Mouse (Mus musculus): Measurements from ENCODE around the gene Gm28053. TPM values are rescaled to one million over a fixed set of nuclear protein-coding genes. Genes with fewer than 3 reads are reported as not detected.

Gene Gm28053
- polyA plus RNA-seq, 1 experiment from 2014 or later = not detected

DNA sequence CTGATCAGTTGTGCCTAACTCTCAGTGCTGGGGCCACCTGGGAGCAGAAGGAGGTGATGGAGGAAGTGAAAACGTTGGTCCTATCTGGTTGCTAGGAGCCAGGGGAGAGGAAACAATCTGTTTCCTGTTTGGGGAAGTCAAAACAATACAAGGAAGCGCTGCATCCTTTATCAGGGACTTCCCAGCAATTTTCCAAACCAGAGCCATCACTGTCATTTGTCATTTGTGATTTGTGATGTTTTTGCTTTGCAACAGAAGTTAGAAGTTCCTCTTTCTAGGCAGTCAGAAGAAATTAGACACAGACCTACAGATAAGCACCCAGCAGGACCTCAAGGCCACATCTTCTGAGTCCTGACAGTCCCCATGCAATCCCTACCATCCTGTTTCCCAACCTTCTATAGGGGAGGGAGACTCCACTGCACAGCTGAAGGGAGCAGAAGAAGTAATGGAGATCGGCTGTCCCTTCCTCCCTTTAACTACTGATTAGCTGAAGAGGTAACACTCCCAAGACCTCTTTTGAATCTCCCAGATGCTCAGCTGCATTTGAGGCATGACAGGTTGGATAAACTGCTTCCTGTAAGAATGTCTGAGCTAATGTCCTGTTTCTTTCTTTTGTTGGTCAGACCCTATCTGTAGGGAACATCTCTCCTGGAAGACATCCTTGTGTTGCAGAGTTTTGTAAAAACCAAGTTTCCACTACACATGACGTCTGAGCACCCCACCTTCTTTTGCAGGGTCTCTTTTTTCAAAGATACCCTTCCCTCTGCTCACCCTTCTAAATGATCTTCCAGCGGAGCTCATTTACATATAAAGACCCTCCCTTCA is 17.9 kb upstream of the Gm28053 start:
- Histone ChIP-seq H3K9me3 (ENCODE audit: control insufficient read depth, low read length) (no peaks in the 10 kb centered on the region), H3K36me3 (ENCODE audit: control insufficient read depth, insufficient read depth, low read length) (no peaks in the 10 kb centered on the region), H3K4me2 (ENCODE audit: low read depth) (no peak overlapping the region), H3K27me3 (ENCODE audit: control insufficient read depth, insufficient read depth, low read length) (no peaks in the 10 kb centered on the region), H3K4me1 (ENCODE audit: control insufficient read depth, insufficient read depth, low read length) (no peaks in the 10 kb centered on the region), H3K27ac (ENCODE audit: low read depth, low read length) (no peak overlapping the region), H3K9ac (ENCODE audit: low read length) (no peak overlapping the region), H3K4me3 (ENCODE audit: low read depth, low read length) (no peak overlapping the region)
- no peak for ATAC-seq (ENCODE audit: insufficient read depth, low FRiP score, low TSS enrichment)
- no peak for DNase-seq (ENCODE audit: low spot score)
- 63% methylated on average over 5 of the region's 5 CpGs for WGBS

DNA sequence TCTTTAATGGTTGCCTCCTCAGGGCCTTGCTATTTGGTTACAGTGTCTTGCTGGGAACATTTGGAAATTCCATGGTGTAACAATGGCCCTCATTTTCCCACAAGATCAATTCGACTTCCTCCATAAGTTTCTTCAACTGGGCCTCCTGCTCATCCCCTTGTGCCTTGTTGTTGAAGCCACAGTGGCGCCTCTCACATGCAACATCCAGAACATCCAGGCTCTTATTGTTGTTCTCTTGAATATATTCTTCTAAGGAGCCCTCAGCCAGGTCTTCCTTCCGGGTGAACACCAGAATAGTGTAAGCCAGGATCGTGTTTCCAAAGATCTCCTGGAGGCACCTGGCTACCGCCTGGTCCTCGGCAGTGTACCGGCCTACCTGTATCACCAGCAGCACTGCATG is 16.3 kb upstream of the Gm28053 start:
- no peaks in the 10 kb centered on the region for H3K4me1 ChIP-seq (ENCODE audit: control insufficient read depth, insufficient read depth, low read length)
- 91% methylated on average over 7 of the region's 7 CpGs for WGBS
- no peak overlapping the region for H3K4me3 ChIP-seq (ENCODE audit: low read depth, low read length)
- H3K9ac ChIP-seq (ENCODE audit: low read length) = no peak overlapping the region
- DNase-seq (ENCODE audit: low spot score) (no peak), ATAC-seq (ENCODE audit: insufficient read depth, low FRiP score, low TSS enrichment) (no peak)
- H3K27ac ChIP-seq (ENCODE audit: low read depth, low read length) = no peak overlapping the region
- no peaks in the 10 kb centered on the region for H3K9me3 ChIP-seq (ENCODE audit: control insufficient read depth, low read length)
- no peaks in the 10 kb centered on the region for H3K36me3 ChIP-seq (ENCODE audit: control insufficient read depth, insufficient read depth, low read length)
- H3K27me3 ChIP-seq (ENCODE audit: control insufficient read depth, insufficient read depth, low read length) = no peaks in the 10 kb centered on the region
- H3K4me2 ChIP-seq (ENCODE audit: low read depth) = no peak overlapping the region

DNA sequence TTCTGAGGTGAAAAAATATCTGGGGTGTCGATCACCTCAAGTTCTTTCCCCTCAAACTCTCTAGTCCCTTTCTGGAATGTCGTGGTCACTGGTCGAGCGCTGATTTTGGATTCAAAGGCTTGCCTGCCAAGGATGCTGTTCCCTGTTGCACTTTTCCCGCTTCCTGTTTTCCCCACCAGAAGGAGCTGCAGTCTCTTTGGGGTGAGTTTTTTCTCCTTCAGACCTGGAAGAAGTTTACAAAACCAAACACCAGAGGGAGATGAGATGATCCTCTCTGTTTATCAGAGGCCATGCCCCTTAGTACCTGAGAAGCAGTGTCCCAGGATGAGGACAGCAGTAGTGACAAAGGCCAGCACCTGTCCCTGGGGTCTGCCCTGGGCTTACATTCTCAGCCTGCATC is 15.8 kb upstream of the Gm28053 start:
- Histone ChIP-seq H3K27ac (ENCODE audit: low read depth, low read length) (no peak overlapping the region), H3K4me3 (ENCODE audit: low read depth, low read length) (no peak overlapping the region), H3K36me3 (ENCODE audit: control insufficient read depth, insufficient read depth, low read length) (no peaks in the 10 kb centered on the region), H3K4me2 (ENCODE audit: low read depth) (no peak overlapping the region), H3K27me3 (ENCODE audit: control insufficient read depth, insufficient read depth, low read length) (no peaks in the 10 kb centered on the region), H3K9me3 (ENCODE audit: control insufficient read depth, low read length) (no peaks in the 10 kb centered on the region), H3K9ac (ENCODE audit: low read length) (no peak overlapping the region), H3K4me1 (ENCODE audit: control insufficient read depth, insufficient read depth, low read length) (no peaks in the 10 kb centered on the region)
- ATAC-seq (ENCODE audit: insufficient read depth, low FRiP score, low TSS enrichment) (no peak), DNase-seq (ENCODE audit: low spot score) (no peak)
- 78% methylated on average over 5 of the region's 5 CpGs for WGBS

DNA sequence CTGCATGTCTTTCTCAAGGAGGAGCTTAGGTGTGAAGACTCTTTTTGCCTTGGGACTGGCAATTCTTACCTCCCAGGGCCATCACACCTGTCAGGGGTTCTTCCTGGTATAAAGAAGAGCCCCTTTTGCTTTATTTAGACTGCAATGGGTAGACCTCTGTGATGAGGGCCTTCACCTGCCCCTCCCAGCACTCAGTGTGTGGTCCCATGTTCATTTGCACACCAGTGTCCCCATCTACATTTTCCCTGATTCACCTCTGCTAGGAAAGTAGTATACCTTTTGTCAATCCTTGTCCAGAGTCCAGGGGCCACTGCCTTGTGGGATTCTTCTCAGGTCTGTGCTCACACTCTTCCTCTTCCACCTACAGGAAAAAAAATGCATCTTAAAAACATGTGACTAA is 14.3 kb upstream of the Gm28053 start:
- ATAC-seq (ENCODE audit: insufficient read depth, low FRiP score, low TSS enrichment) = no peak

DNA sequence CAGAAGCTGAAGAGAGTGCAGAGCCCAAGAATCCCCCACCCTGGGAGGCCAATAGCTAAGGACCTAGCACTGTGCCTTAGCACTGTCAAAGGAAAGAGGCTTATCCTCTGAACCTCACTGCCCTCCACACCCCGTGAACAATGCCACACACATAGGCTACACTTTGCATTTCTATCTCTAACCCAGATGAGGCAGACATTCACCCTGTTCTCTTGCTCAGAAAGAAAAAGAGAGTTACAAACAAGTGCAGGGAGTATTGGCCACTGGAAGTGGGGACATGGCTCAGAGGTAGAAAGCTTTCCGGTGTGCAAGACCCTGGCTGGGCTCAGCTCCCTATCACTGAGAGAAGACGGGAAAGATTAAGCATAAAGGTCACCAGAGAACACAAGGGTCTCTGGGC is 12.3 kb upstream of the Gm28053 start:
- Histone ChIP-seq H3K4me2 (ENCODE audit: low read depth) (no peak overlapping the region), H3K27ac (ENCODE audit: low read depth, low read length) (no peak overlapping the region), H3K9ac (ENCODE audit: low read length) (no peak overlapping the region), H3K36me3 (ENCODE audit: control insufficient read depth, insufficient read depth, low read length) (no peaks in the 10 kb centered on the region), H3K27me3 (ENCODE audit: control insufficient read depth, insufficient read depth, low read length) (no peaks in the 10 kb centered on the region), H3K4me3 (ENCODE audit: low read depth, low read length) (no peak overlapping the region), H3K9me3 (ENCODE audit: control insufficient read depth, low read length) (no peaks in the 10 kb centered on the region), H3K4me1 (ENCODE audit: control insufficient read depth, insufficient read depth, low read length) (no peaks in the 10 kb centered on the region)
- WGBS = 62% methylated on average over 3 of the region's 3 CpGs
- no peak for ATAC-seq (ENCODE audit: insufficient read depth, low FRiP score, low TSS enrichment)
- no peak for DNase-seq (ENCODE audit: low spot score)

More for the DNA sequence above, 14.3 kb upstream of the Gm28053 start:
- no peaks in the 10 kb centered on the region for H3K27me3 ChIP-seq (ENCODE audit: control insufficient read depth, insufficient read depth, low read length)
- no peaks in the 10 kb centered on the region for H3K4me1 ChIP-seq (ENCODE audit: control insufficient read depth, insufficient read depth, low read length)
- H3K9ac ChIP-seq (ENCODE audit: low read length) = no peak overlapping the region
- no peak overlapping the region for H3K4me3 ChIP-seq (ENCODE audit: low read depth, low read length)
- H3K9me3 ChIP-seq (ENCODE audit: control insufficient read depth, low read length) = no peaks in the 10 kb centered on the region
- no peak overlapping the region for H3K4me2 ChIP-seq (ENCODE audit: low read depth)
- no peaks in the 10 kb centered on the region for H3K36me3 ChIP-seq (ENCODE audit: control insufficient read depth, insufficient read depth, low read length)
- no peak overlapping the region for H3K27ac ChIP-seq (ENCODE audit: low read depth, low read length)
- no peak for DNase-seq (ENCODE audit: low spot score)

DNA sequence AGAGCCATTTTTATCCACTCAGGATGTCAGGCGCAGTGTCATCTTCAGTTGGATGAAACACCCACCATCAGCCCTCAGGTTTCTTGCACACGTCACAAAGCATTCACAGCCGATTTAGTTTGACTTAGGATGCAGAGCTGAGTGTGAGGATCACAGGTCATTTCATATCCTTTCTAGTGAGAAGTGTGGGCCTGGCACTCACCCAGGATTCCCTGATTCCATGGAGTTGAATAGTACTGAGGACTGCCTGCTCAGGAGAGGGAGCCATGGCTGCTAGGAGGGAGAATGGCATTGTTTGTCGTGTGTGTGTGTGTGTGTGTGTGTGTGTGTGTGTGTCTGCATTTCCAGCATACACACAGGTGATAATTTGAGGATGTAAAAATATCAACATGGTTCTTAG is 1.9 kb downstream of the Gm28053 start:
- Histone ChIP-seq H3K36me3 (ENCODE audit: control insufficient read depth, insufficient read depth, low read length) (no peaks in the 10 kb centered on the region), H3K9ac (ENCODE audit: low read length) (no peak overlapping the region), H3K27me3 (ENCODE audit: control insufficient read depth, insufficient read depth, low read length) (no peaks in the 10 kb centered on the region), H3K27ac (ENCODE audit: low read depth, low read length) (no peak overlapping the region), H3K9me3 (ENCODE audit: control insufficient read depth, low read length) (no peaks in the 10 kb centered on the region), H3K4me1 (ENCODE audit: control insufficient read depth, insufficient read depth, low read length) (no peaks in the 10 kb centered on the region), H3K4me3 (ENCODE audit: low read depth, low read length) (no peak overlapping the region), H3K4me2 (ENCODE audit: low read depth) (no peak overlapping the region)
- 92% methylated on average over 4 of the region's 4 CpGs for WGBS
- DNase-seq (ENCODE audit: low spot score) (no peak), ATAC-seq (ENCODE audit: insufficient read depth, low FRiP score, low TSS enrichment) (no peak)

DNA sequence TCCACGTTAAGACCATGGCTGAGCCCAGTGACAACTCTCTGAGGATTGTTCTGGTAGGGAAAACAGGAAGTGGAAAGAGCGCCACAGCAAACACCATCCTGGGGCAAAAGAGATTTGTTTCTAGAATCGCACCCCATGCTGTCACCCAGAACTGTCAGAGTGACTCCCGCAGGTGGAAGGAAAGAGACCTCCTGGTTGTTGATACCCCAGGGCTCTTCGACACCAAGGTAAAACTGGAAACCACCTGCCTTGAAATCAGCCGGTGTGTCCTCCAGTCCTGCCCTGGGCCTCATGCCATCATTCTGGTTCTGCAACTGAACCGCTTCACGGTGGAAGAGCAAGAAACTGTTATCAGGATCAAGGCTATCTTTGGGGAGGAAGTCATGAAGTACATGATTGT is 5.1 kb downstream of the Gm28053 start:
- no peak for ATAC-seq (ENCODE audit: insufficient read depth, low FRiP score, low TSS enrichment)
- WGBS = 90% methylated on average over 8 of the region's 8 CpGs

DNA sequence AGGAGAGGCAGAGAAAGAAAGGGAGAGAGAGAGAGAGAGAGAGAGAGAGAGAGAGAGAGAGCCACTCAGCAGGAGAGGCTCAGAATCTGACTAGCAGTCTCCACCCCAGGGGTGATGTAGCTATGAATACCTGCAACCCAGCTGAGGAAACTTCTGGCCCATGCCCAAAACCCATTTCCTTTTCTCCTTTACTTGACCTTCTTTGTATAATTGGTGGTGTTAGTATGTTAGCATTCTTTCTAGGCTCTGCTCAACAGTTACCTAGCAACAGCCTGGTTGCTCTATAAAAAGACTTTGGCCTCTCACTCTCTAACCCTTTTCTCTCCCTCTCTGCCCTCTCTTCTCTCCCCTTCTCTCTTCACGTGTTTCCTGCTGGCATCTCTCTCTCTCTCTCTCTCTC is 7.1 kb downstream of the Gm28053 start:
- Histone ChIP-seq H3K4me2 (ENCODE audit: low read depth) (no peak overlapping the region), H3K4me1 (ENCODE audit: control insufficient read depth, insufficient read depth, low read length) (no peaks in the 10 kb centered on the region), H3K9ac (ENCODE audit: low read length) (no peak overlapping the region), H3K36me3 (ENCODE audit: control insufficient read depth, insufficient read depth, low read length) (no peaks in the 10 kb centered on the region), H3K27me3 (ENCODE audit: control insufficient read depth, insufficient read depth, low read length) (no peaks in the 10 kb centered on the region), H3K27ac (ENCODE audit: low read depth, low read length) (no peak overlapping the region), H3K4me3 (ENCODE audit: low read depth, low read length) (no peak overlapping the region), H3K9me3 (ENCODE audit: control insufficient read depth, low read length) (no peaks in the 10 kb centered on the region)
- 18% methylated on average over 1 of the region's 1 CpGs for WGBS
- ATAC-seq (ENCODE audit: insufficient read depth, low FRiP score, low TSS enrichment) (no peak), DNase-seq (ENCODE audit: low spot score) (no peak)

More for the DNA sequence above, 5.1 kb downstream of the Gm28053 start:
- Histone ChIP-seq H3K4me3 (ENCODE audit: low read depth, low read length) (no peak overlapping the region), H3K27me3 (ENCODE audit: control insufficient read depth, insufficient read depth, low read length) (no peaks in the 10 kb centered on the region), H3K4me1 (ENCODE audit: control insufficient read depth, insufficient read depth, low read length) (no peaks in the 10 kb centered on the region), H3K4me2 (ENCODE audit: low read depth) (no peak overlapping the region), H3K9ac (ENCODE audit: low read length) (no peak overlapping the region), H3K36me3 (ENCODE audit: control insufficient read depth, insufficient read depth, low read length) (no peaks in the 10 kb centered on the region), H3K27ac (ENCODE audit: low read depth, low read length) (no peak overlapping the region), H3K9me3 (ENCODE audit: control insufficient read depth, low read length) (no peaks in the 10 kb centered on the region)
- DNase-seq (ENCODE audit: low spot score) = no peak

DNA sequence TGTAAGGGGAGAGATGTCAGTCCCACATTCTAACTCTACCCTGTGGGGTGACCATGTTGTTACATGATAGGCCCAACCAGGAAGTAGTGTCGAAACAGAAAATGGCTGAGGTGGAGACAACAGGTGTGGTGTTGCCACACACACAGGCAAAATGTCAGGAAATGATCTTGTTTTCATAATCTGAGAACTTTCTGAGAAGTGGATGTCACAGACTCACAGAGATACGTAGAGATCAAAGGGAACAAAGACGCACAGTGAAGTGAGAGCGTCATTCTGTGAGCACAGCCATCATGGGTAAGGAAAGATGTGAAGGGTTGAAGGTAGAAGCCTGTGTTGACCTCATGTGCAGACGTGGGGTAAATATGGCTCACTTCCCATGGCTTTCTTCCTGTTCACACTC is 9.4 kb downstream of the Gm28053 start:
- Histone ChIP-seq H3K9ac (ENCODE audit: low read length) (no peak overlapping the region), H3K36me3 (ENCODE audit: control insufficient read depth, insufficient read depth, low read length) (no peaks in the 10 kb centered on the region), H3K27me3 (ENCODE audit: control insufficient read depth, insufficient read depth, low read length) (no peaks in the 10 kb centered on the region), H3K27ac (ENCODE audit: low read depth, low read length) (no peak overlapping the region), H3K4me3 (ENCODE audit: low read depth, low read length) (no peak overlapping the region), H3K4me1 (ENCODE audit: control insufficient read depth, insufficient read depth, low read length) (no peaks in the 10 kb centered on the region), H3K4me2 (ENCODE audit: low read depth) (no peak overlapping the region), H3K9me3 (ENCODE audit: control insufficient read depth, low read length) (no peaks in the 10 kb centered on the region)
- ATAC-seq (ENCODE audit: insufficient read depth, low FRiP score, low TSS enrichment) (no peak), DNase-seq (ENCODE audit: low spot score) (no peak)
- WGBS = 92% methylated on average over 5 of the region's 5 CpGs
